Mouse (Mus musculus): ENCODE results near the gene Pla2g1b. TPM values are rescaled to one million over a fixed set of nuclear protein-coding genes. Genes with fewer than 3 reads are reported as not detected.
A peak's percentile ranks its signal among the peaks of the same experiment; 100 is the strongest.

Pla2g1b gene
- total and polyA plus RNA-seq, 2 experiments from 2014 or later = not detected

DNA sequence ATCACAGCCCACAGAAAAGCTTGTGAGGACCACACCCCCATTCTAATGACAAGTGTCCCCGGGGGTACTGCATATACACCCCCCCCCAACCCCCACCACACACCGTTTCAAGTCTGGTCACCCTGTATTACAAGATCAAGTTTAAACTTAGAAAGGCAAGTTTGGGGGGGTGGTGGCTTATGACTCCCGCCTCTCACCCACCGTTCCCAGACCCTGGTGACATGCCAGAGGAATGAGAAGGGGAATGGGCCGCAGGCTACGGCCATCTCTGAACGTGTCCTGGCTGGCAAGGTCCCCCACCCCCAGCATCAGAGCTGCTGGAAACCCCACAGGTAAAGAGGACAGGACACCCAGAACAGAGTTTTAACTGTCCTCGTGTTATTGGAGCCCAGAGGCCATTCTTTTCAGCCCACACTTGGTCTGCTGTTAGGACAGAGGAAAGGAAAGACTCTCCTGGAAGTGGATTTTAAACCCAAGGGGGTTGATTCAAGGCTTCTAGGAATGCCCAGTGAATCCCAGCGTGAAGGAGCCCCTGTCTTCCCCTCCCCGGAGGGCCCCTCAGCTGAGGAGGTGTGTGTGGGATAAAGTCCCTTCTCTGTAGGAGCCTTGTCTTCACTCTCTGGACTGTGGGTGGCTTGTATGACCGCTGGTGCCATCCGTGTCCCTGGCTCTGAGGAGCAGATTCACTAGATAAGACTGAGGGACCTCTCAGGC, 41.4 kb downstream of the Pla2g1b start:
- Histone ChIP-seq H3K9me3 (ENCODE audit: low read length) (peaks cover 3% of the 10 kb centered on the region; the same call in 1 of the 2 replicates), H3K9ac (peak overlapping the region; percentile 86), H3K36me3 (ENCODE audit: insufficient read depth) (no peaks in the 10 kb centered on the region), H3K4me1 (ENCODE audit: insufficient read depth) (peaks cover 28% of the 10 kb centered on the region), H3K27ac (ENCODE audit: low read depth, low read length) (no peak overlapping the region), H3K4me3 (ENCODE audit: low read depth, low read length) (peak overlapping the region; percentile 92), H3K4me2 (ENCODE audit: low read depth) (peak overlapping the region; percentile 81), H3K27me3 (ENCODE audit: insufficient read depth, low read length) (no peaks in the 10 kb centered on the region)
- no peak for TF ChIP-seq CTCF (IDR thresholded peaks at IDR 0.05; ENCODE audit: low read depth)
- ATAC-seq (no peak), DNase-seq (no peak)
- WGBS = 18% methylated on average over 12 of the region's 12 CpGs

- WGBS = 34% methylated on average over 18 of the region's 18 CpGs
- H3K27ac ChIP-seq (ENCODE audit: low read depth, low read length) = no peak overlapping the region
- no peaks in the 10 kb centered on the region for H3K27me3 ChIP-seq (ENCODE audit: insufficient read depth, low read length)
- no peak for ATAC-seq
- no peak for DNase-seq
- peak overlapping the region; percentile 92 for H3K4me3 ChIP-seq (ENCODE audit: low read depth, low read length)
- H3K4me1 ChIP-seq (ENCODE audit: insufficient read depth) = peaks cover 28% of the 10 kb centered on the region
- peak overlapping the region; percentile 39 for H3K9ac ChIP-seq
- no peak for TF ChIP-seq CTCF (IDR thresholded peaks at IDR 0.05; ENCODE audit: low read depth)
- peaks cover 3% of the 10 kb centered on the region; the same call in 1 of the 2 replicates for H3K9me3 ChIP-seq (ENCODE audit: low read length)
- peak overlapping the region; percentile 81 for H3K4me2 ChIP-seq (ENCODE audit: low read depth)
- H3K36me3 ChIP-seq (ENCODE audit: insufficient read depth) = no peaks in the 10 kb centered on the region
Measured at GRCm38 (mm10) chr5:115507981-115508858, 42.2 kb downstream of the Pla2g1b start.

DNA sequence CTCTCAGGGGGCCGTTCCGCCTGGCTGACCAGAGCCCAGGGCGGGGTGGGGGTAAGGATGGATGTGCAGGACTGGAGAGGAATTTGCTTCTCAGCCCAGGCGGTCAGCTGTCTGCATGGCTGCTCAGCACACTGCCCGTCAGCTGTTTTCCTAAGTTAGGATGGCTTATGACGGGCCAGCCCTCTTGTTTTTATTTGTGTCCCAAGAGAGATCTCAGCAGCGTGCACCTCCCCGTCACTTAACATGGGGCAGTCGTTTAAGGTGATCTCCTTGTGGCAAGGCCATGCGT, 42.7 kb downstream of the Pla2g1b start:
- no peak for TF ChIP-seq CTCF (IDR thresholded peaks at IDR 0.05; ENCODE audit: low read depth)
- Histone ChIP-seq H3K9me3 (ENCODE audit: low read length) (peaks cover 3% of the 10 kb centered on the region; the same call in 1 of the 2 replicates), H3K9ac (0 out of 2 replicates have a peak overlapping the region, but pooled peaks have one; percentile 39), H3K4me3 (ENCODE audit: low read depth, low read length) (peak overlapping the region; percentile 92), H3K36me3 (ENCODE audit: insufficient read depth) (no peaks in the 10 kb centered on the region), H3K4me2 (ENCODE audit: low read depth) (peak overlapping the region; percentile 81), H3K27me3 (ENCODE audit: insufficient read depth, low read length) (no peaks in the 10 kb centered on the region), H3K27ac (ENCODE audit: low read depth, low read length) (no peak overlapping the region), H3K4me1 (ENCODE audit: insufficient read depth) (peaks cover 28% of the 10 kb centered on the region)
- DNase-seq (no peak), ATAC-seq (no peak)
- 34% methylated on average over 10 of the region's 10 CpGs for WGBS

GRCm38 (mm10) chr5:115509321-115509761, 43.3 kb downstream of the Pla2g1b start:
- peak; percentile 16; the same call in 1 of the 2 replicates for ATAC-seq
- Histone ChIP-seq H3K27me3 (ENCODE audit: insufficient read depth, low read length) (no peaks in the 10 kb centered on the region), H3K4me2 (ENCODE audit: low read depth) (peak overlapping the region; percentile 81; the same call in 1 of the 2 replicates), H3K36me3 (ENCODE audit: insufficient read depth) (no peaks in the 10 kb centered on the region), H3K9ac (0 out of 2 replicates have a peak overlapping the region, but pooled peaks have one; percentile 39), H3K4me3 (ENCODE audit: low read depth, low read length) (no peak overlapping the region), H3K9me3 (ENCODE audit: low read length) (peaks cover 2% of the 10 kb centered on the region; the same call in 1 of the 2 replicates), H3K27ac (ENCODE audit: low read depth, low read length) (no peak overlapping the region; the same call in 1 of the 2 replicates), H3K4me1 (ENCODE audit: insufficient read depth) (peaks cover 28% of the 10 kb centered on the region)
- TF ChIP-seq CTCF (IDR thresholded peaks at IDR 0.05; ENCODE audit: low read depth) = no peak
- 23% methylated on average over 15 of the region's 15 CpGs for WGBS
- peak; percentile 48 for DNase-seq

DNA sequence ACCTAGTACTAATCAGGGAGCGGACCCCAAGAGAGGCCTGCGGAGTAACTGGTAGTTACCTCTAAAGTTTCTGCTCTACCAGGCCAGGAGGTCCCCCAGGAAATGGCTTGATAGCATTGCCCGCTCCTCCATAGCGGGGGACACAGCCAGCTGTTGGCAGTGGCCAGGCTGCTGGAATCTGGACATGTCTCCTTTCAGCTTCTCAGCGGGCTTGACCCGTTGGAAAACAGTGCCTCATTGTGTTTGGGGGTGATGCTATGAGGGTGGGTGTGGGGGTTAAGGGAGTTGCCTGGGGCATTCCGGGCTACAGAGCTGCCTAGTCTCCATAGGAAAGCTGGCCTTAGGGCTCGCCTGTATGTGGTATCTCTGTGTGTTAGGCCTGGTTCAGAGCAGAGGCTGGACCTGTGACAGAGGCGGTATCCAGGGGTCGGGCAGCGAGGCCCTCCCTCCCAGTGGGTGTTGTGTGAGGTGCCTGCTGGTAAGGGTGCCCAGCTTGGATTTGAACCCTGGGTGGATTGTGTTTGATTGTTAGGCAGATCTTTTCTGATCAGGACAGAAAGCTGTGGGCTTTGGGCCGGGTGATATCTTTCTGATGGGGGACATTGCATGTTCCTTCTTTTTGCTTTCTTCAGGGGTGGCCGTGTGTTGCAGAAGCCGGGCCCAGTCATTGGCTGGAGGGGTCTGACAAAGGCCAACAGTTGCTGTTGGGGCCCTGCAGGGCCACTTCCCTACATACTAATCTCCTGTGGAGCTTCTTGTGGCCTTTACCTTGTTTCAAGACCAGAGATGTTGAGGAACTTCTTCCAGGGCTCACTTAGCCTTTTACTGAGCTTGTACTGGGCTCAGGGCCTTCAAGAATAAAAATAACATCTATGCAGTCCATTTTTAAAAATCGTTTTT, 44.0 kb downstream of the Pla2g1b start:
- Histone ChIP-seq H3K36me3 (ENCODE audit: insufficient read depth) (no peaks in the 10 kb centered on the region), H3K4me2 (ENCODE audit: low read depth) (peak overlapping the region; percentile 81; the same call in 1 of the 2 replicates), H3K9me3 (ENCODE audit: low read length) (no peaks in the 10 kb centered on the region), H3K27ac (ENCODE audit: low read depth, low read length) (no peak overlapping the region), H3K27me3 (ENCODE audit: insufficient read depth, low read length) (no peaks in the 10 kb centered on the region), H3K4me1 (ENCODE audit: insufficient read depth) (peaks cover 28% of the 10 kb centered on the region), H3K9ac (0 out of 2 replicates have a peak overlapping the region, but pooled peaks have one; percentile 39), H3K4me3 (ENCODE audit: low read depth, low read length) (no peak overlapping the region)
- 56% methylated on average over 15 of the region's 15 CpGs for WGBS
- ATAC-seq (no peak), DNase-seq (no peak)
- TF ChIP-seq CTCF (IDR thresholded peaks at IDR 0.05; ENCODE audit: low read depth) = no peak

DNA sequence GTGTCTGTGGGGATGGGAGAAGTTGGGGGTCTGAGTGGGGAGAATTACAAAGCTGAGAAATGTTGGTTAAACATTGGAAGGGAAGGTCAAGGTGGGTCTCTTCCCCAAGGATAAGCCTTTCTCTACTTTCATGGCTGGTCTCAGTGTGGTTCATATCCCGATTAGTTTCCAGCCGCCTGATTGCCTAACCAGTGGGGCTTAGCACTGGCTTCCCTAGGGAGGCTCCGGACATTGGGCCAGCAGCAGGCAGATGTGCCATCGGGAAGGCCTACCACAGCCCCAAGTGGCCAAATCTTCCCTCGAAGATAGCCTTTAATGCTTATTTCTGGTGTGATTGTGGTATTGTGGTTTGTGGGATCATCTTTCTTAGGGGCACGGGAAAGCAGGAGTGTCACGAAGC, 46.3 kb downstream of the Pla2g1b start:
- no peak overlapping the region for H3K4me3 ChIP-seq (ENCODE audit: low read depth, low read length)
- no peak for TF ChIP-seq CTCF (IDR thresholded peaks at IDR 0.05; ENCODE audit: low read depth)
- H3K4me1 ChIP-seq (ENCODE audit: insufficient read depth) = peaks cover 27% of the 10 kb centered on the region
- no peaks in the 10 kb centered on the region for H3K27me3 ChIP-seq (ENCODE audit: insufficient read depth, low read length)
- WGBS = 90% methylated on average over 7 of the region's 7 CpGs
- ATAC-seq (no peak), DNase-seq (no peak)
- no peak overlapping the region for H3K27ac ChIP-seq (ENCODE audit: low read depth, low read length)
- H3K9ac ChIP-seq = no peak overlapping the region
- H3K9me3 ChIP-seq (ENCODE audit: low read length) = no peaks in the 10 kb centered on the region
- H3K4me2 ChIP-seq (ENCODE audit: low read depth) = no peak overlapping the region
- H3K36me3 ChIP-seq (ENCODE audit: insufficient read depth) = no peaks in the 10 kb centered on the region

Measured in forebrain, postnatal 0 days (tissue).